Mouse (Mus musculus) erythroblast, adult 5-6 weeks (primary cell): Measurements from ENCODE around the gene Thrb. TPM values are rescaled to one million over a fixed set of nuclear protein-coding genes. Genes with fewer than 3 reads are reported as not detected.

Experiments
- ATAC-seq: replicated peaks from 2 replicates; pipeline ENCODE4 v1.8.0; 2016; ENCODE audit warnings: moderate number of reproducible peaks, mild to moderate bottlenecking, moderate TSS enrichment, inconsistent platforms; ENCODE audit not compliant: poor library complexity, low FRiP score, severe bottlenecking
- total RNA-seq, 2 experiments: library from RNA; stranded (forward) in 1 of 2; stranded (reverse) in 1 of 2; fragments of 150-400 nt in 1 of 2; fragments of 200-764, 138-1000 nt in 1 of 2; gene quantifications; 2 replicates each; pipeline versions ENCODE4 v1.2.3 to v1.2.4; 2015 to 2017; ENCODE audit warnings: low replicate concordance in 2 of 2

Gene Thrb
- total RNA-seq (2015; ENCODE audit: low replicate concordance) (not detected in 2 replicates), total RNA-seq (2017; ENCODE audit: low replicate concordance) (not detected in 2 replicates)

GRCm38 (mm10) chr14:17659686-17660328, at the start of gene Thrb:
Gene Thrb (plus strand): TSS chr14:17660261.
- ATAC-seq, result no peak

- no peak for ATAC-seq
Measured at GRCm38 (mm10) chr14:17621671-17622070, 38.4 kb upstream of the Thrb start.

- ATAC-seq, result no peak
Measured at GRCm38 (mm10) chr14:17623936-17624335, 36.1 kb upstream of the Thrb start.

- no peak for ATAC-seq
Measured at GRCm38 (mm10) chr14:17629215-17629614, 30.8 kb upstream of the Thrb start.

- no peak for ATAC-seq
Measured at GRCm38 (mm10) chr14:17632887-17633522, 27.1 kb upstream of the Thrb start.

DNA sequence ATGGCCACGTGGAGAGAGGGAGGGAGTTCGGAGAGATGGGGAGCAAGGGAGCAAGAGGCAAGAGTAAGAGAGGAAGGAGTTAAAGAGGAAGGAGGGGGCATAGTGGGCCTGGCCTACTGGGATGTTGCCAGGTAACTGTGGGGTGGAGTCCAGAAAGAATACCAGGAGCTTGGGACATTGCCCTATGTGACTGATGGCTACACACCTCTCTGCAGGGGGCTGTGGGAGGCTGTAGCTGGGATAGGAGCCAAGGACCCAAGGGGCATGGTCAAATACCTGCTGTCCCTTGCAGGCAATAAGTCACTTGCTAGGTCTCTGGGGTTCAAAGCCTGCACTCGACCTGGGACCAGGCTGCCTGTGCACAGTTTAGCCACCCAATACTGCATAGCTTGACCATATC, 23.1 kb upstream of the Thrb start:
- ATAC-seq, result no peak

DNA sequence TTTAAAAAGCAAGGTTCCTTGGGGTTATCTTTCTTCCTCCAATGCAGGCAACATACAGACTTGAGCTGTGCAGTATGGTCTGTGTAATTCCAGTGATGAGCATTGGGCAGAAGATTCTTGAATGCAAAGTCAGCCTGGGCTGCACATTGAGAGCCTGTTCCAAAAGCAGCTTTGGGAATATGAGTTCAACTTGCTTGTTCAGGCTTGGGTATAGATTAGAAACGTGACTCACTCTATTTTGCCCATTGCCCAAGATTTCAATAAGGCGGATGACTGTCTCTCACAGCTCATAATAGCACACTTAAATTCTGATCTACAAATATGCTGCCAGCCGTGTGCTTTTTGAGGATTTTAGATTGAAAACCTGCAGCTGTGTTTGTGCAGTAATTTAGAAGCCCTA, 18.3 kb upstream of the Thrb start:
- ATAC-seq, result no peak

DNA sequence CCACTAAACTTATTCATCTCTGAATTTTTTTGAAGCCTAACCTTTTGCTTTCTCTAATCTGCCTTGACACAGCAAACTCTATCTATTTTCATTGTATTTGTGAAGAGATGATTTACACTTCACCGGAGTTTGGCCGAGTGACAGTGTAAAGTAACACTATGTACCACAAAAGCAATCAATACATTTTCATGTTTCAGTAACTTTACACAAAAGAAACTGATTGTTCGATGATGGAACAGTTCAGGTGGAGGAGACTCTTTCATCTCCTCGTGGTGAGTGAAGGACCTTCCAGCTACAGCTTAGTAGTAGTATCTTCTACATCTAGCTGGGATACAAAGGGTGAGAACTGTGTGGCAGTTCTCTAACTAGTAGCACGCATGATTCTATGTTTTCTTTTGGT, 5.0 kb upstream of the Thrb start:
- no peak for ATAC-seq

GRCm38 (mm10) chr14:17659031-17659430, 1.0 kb upstream of the Thrb start:
- no peak for ATAC-seq

GRCm38 (mm10) chr14:17660329-17661099, 453 bp downstream of the Thrb start:
- no peak for ATAC-seq

DNA sequence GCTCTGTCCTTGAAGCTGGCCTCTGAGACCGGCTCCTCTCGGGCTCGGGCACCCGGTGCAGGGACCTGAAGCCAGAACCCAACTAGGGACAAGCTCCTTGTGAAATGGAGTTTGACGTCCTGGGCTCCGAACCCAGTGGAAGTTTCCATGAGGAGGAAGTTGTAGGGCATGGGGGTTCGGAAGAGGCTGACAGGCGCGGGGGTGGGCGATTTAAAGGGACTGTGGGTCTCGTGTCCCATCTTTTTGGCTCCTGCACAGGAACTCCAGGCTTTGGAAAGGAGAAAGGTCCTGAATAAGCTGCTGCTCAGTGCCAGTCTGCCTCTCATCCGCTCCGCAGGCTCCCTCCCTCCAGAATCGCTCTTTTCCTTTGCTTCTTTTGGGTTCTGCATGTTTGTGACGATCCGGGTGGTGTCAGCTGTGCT, 1.1 kb downstream of the Thrb start:
- ATAC-seq, result no peak

DNA sequence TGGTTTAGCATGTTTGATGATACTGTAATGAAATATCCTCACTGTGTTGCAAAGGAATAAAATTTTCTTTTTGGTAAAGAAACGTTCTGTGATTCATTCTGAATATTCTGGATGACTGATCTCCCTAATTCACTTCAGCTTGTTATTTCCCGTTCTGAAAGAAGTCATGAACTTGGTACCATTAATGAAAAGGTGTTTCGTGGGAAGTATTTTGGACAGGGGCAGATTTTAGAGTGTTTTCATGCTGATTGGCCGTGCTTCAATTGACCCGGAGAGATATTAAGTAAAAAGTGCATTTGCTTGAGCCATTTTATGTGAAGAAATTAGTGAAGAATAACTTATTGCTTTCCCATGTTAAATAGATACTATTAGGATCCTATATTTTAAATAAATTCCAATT, 2.0 kb downstream of the Thrb start:
- no peak for ATAC-seq

DNA sequence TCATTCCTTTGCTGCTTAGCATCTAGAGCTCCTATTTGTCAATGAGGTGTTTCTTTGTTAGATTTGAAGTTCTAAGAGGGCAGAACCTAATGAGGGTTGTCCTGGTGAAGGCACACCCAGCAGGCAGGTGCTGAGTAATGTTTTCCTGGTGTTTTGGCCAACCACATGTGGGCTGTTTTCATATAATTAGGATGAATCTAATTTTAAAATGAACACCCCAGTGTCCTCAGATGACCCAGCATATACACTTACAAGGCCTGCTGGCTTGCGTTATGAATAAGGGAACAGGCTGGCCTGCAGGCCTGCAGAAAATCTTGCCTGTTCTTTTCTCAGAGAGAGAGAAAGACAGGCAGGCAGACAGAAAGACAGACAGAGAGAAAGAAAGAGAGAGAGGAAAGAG, 14.3 kb downstream of the Thrb start:
- ATAC-seq, result no peak

GRCm38 (mm10) chr14:17675214-17675613, 15.2 kb downstream of the Thrb start:
- no peak for ATAC-seq

GRCm38 (mm10) chr14:17681479-17681878, 21.4 kb downstream of the Thrb start:
- ATAC-seq, result no peak

- no peak for ATAC-seq
Measured at GRCm38 (mm10) chr14:17684881-17685280, 24.8 kb downstream of the Thrb start.

DNA sequence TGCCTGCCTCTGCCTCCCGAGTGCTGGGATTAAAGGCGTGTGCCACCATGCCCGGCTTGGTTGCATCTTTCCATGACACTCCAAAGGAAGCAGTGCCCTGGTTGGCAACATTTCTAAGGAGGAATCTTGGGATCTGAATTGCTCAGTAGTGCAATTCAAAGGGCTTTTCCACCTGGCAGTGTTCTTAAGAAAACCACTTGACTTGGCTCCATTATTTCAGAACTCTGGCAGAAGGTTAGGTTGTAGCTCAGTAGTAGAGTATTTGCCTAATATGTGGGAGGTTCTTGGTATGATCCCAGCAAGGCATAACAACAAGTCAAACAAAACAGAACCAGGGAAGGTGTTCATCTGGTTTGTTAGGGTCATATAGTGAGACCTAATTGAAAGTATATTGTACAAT, 25.4 kb downstream of the Thrb start:
- ATAC-seq, result no peak

DNA sequence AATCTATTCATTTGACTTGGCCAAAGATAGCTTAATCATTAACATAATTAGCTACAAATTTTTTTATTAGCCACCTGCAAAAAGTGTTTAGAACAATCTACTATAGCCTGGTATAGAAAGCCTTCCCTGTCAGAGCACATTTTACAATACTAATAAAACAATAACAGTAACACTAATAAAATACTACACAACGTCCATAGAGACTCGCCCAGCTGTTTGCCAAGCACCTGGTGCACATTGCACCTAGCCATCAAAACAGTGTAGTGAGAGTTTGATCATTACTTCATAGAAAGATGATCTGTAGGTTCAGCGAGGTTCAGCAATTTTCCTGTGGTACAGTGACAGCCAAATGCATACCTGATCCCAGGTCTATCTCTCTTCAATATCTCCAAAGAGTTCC, 26.9 kb downstream of the Thrb start:
- ATAC-seq, result no peak

- no peak for ATAC-seq
Measured at GRCm38 (mm10) chr14:17691246-17691645, 31.2 kb downstream of the Thrb start.

DNA sequence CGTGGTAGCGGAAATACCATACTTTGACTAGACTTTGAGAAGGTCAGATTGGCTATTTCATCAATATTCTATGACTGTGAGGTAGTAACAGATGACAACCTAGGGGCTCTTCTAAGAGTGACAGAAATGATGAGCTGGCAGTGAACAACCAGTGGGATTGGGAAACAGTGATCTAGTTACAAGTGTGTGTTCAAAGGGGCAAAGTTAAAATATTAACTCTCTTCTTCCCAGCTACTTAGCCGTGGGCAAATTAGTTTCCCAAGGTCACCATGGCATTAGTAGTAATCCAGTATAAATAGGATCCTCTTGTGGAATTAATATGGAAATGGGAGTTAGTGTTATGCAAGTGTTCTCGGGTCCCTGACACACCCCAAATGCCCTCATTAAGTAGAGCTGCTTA, 35.5 kb downstream of the Thrb start:
- no peak for ATAC-seq
